Mouse (Mus musculus): ENCODE data around the gene Uts2.

DNA sequence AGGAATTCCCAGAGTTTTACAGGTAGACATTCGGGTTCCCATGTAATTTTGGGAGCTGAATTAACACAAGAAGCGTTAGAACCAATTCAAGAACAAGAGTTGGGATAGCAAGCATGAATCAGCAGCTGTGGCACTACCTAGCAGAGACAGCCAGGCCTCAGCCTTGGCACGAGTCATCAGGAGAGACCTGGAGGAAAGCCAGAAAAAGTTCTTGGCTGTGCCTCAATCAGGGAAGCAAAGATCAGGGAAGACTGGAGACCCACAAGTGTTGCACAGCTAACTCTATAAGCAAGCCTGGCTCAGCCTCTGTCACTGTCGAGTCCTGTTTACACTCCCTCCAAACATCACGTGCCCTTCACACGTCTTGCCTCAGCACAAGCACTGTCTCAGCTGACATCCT is 34.7 kb upstream of the Uts2 start:
- TF ChIP-seq MYOG (IDR thresholded peaks at IDR 0.05; ENCODE audit: control insufficient read depth, extremely low read depth, insufficient read length) (no peak), CTCF (IDR thresholded peaks at IDR 0.05; ENCODE audit: control insufficient read depth, insufficient read depth, insufficient read length) (no peak), MYOD1 (IDR thresholded peaks at IDR 0.05; ENCODE audit: control insufficient read depth, insufficient read length, low read depth) (no peak)
